Mouse (Mus musculus) spleen, adult 2 months (tissue): Measurements from ENCODE around the gene Mak. TPM values are rescaled to one million over a fixed set of nuclear protein-coding genes. Genes with fewer than 3 reads are reported as not detected.
A peak's percentile ranks its signal among the peaks of the same experiment; 100 is the strongest.
"Not testable (repeated sequence)": the region's sequence is repeated elsewhere in the genome, so short reads cannot be mapped to it uniquely, and the experiment has no call there.

ENCODE experiments used
- DNase-seq, 2 experiments: peaks; one replicate each; pipeline versions ENCODE4 v3.0.0 to v3.0.0-alpha.2; 2012 to 2021; ENCODE audit warnings: low spot score in 2 of 2, low read depth in 1 of 2
- H3K27ac ChIP-seq: fragments of 200-500 bp; 2 replicates; pipeline ENCODE4 v1.5.1; 2012; ENCODE audit warnings: low read length, inconsistent platforms; ENCODE audit not compliant: insufficient read depth
- H3K27me3 ChIP-seq: fragments of 200-500 bp; 2 replicates; pipeline ENCODE4 v1.6.1; 2012; ENCODE audit warnings: mild to moderate bottlenecking, moderate library complexity, low read length, inconsistent platforms; ENCODE audit not compliant: control insufficient read depth, insufficient read depth
- H3K36me3 ChIP-seq: fragments of 200-500 bp; 2 replicates; pipeline ENCODE4 v1.6.1; 2012; ENCODE audit warnings: mild to moderate bottlenecking, low read length, inconsistent platforms; ENCODE audit not compliant: control insufficient read depth, insufficient read depth
- H3K4me1 ChIP-seq: fragments of 200-500 bp; 2 replicates; pipeline ENCODE4 v1.6.1; 2011; ENCODE audit warnings: inconsistent platforms; ENCODE audit not compliant: control insufficient read depth, insufficient read depth, insufficient read length
- H3K4me3 ChIP-seq: fragments of 200-500 bp; 2 replicates; pipeline ENCODE4 v1.5.1; 2011; ENCODE audit warnings: mild to moderate bottlenecking, inconsistent platforms; ENCODE audit not compliant: insufficient read depth, insufficient read length; ENCODE audit errors: extremely low read depth
- CTCF ChIP-seq: fragments of 200-500 bp; IDR thresholded peaks from 2 replicates; pipeline ENCODE4 v1.5.1; 2011; ENCODE audit warnings: mild to moderate bottlenecking, inconsistent platforms; ENCODE audit not compliant: insufficient read depth, insufficient read length, insufficient replicate concordance; ENCODE audit errors: extremely low read depth
- POLR2A ChIP-seq: fragments of 200-500 bp; IDR thresholded peaks from 2 replicates; pipeline ENCODE4 v1.6.1; 2011; ENCODE audit warnings: low read depth, low read length, inconsistent platforms
- WGBS: fragments of 180-500 bp; shearing (Covaris S2); methylation state at CpG from one replicate; pipeline ENCODE4 v1.1.7; 2018; 5-methylcytosine and 5-hydroxymethylcytosine counted together
- polyA plus RNA-seq: library from polyadenylated mRNA; depleted of rRNA; stranded (reverse); fragments of >200 nt; gene quantifications from 2 replicates; pipeline ENCODE4 v1.2.3, GENCODE M21; 2012

Mak gene
- polyA plus RNA-seq, 1 experiment = not detected

DNA sequence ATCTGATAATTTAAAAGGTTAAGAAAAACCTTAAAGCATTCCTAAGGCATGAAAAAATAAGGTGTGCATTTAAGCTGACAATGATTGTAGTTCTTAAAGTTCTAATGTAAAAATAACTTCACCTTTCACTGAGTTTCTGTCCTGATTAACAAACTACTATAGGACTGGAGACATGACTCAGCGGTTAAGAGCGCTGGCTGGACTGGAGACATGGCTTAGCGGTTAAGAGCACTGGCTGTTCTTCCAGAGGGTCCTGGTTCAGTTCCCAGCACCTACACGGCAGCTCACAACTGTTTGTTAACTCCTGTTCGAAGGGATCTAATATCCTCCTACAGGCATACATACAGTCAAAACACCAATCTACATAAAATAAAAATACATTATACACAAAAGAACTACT, 77.5 kb downstream of the Mak start:
- Histone ChIP-seq H3K4me1 (no peaks in the 10 kb centered on the region; the same call in 1 of the 2 replicates), H3K27me3 (no peaks in the 10 kb centered on the region), H3K36me3 (peaks cover 12% of the 10 kb centered on the region), H3K4me3 (no peak overlapping the region), H3K27ac (no peak overlapping the region)
- TF ChIP-seq POLR2A (no peak), CTCF (no peak)
- WGBS = 81% methylated on average over 5 of the region's 5 CpGs
- no peak for DNase-seq

DNA sequence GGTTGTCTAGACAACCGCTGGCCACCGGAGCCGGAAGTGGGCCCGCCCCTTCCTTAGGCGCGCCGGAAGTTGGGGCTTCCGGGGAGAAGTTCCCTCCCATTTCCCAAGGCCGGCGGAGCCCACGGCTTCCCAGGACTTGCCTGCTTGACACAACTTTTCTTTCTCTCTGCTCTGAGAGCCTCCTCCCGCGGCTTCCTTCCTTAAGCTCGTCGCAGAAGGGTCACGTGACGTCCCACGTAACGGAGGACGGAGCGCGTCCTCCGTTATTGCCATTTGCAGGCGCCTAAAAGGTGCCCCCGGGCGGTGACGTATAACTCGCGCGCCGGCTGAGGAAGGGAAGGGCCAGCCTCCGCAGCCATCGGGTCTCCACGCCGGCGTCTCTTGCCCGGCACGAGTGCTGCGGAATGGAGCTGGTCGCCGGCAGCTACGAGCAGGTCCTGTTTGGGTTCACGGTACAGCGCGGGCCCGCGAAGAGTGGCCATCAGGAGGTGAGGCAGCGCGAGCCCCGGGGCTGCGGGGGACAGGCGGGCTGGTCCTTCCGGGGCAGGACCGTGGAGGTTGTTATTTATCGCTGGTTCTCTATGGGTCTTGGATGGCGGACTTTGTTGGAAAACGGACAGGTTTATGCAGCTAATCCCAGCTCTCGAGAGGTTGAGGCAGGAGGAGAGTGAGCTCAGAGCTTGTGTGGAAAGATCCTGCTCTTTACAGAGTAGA, 78.4 kb downstream of the Mak start, which contains the start of gene Pak1ip1:
TSS of gene Pak1ip1 (plus strand) at position 98 of the 714 bp plus-strand sequence.
- under 1% methylated on average over 58 of the region's 58 CpGs for WGBS
- peak; percentile 13; the same call in 1 of the 2 replicates for TF ChIP-seq POLR2A
- TF ChIP-seq CTCF = no peak
- peak; percentile 88 to 90 for DNase-seq
- Histone ChIP-seq H3K27me3 (no peaks in the 10 kb centered on the region), H3K4me1 (no peaks in the 10 kb centered on the region; the same call in 1 of the 2 replicates), H3K4me3 (peak within 1 kb of the TSS; percentile 92), H3K27ac (peak within 1 kb of the TSS; percentile 99), H3K36me3 (peaks cover 11% of the 10 kb centered on the region)

DNA sequence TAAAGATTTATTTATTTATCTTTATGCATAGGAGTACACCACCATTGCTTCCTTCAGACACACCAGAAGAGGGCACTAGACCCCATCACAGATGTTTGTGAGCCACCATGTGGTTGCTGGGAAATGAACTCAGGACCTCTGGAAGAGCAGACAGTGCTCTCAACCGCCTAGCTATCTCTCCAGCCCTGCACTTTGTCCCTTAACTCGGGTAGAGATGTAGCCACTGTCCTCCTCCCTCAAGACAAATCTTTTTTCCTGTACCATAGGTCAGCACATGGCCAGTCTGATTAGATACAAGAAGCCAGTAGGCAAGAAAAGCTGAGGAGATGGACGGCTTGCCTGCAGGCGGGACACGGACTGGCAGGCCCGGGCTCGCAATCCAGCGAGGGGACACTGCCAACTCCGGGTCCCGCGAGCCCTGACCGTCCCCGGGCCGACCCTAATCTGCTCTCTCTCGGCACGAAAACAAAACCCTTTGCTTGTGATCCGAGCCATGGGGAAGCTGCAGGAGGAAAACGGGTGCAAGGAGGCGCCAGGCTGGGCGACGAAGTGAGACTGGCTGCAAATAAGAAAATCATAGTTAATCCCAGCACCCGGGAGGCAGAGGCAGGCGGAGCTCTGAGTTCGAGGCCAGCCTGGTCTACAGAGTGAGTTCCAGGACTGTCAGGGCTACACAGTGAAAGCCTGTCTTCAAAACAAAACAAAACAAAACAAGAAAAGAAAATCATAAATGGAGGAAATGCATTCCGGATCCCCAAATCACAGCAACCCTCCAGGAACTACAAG, 79.2 kb downstream of the Mak start:
- H3K36me3 ChIP-seq = peaks cover 6% of the 10 kb centered on the region
- H3K27ac ChIP-seq = peak overlapping the region; percentile 99
- peak overlapping the region; percentile 92 for H3K4me3 ChIP-seq
- no peaks in the 10 kb centered on the region; the same call in 1 of the 2 replicates for H3K4me1 ChIP-seq
- TF ChIP-seq POLR2A (no peak; the same call in 1 of the 2 replicates), CTCF (no peak)
- under 1% methylated on average over 25 of the region's 25 CpGs for WGBS
- no peak for DNase-seq
- no peaks in the 10 kb centered on the region for H3K27me3 ChIP-seq

GRCm38 (mm10) chr13:40998537-40998936, 81.0 kb downstream of the Mak start:
- not testable (repeated sequence) for H3K4me1 ChIP-seq, H3K27ac ChIP-seq, H3K4me3 ChIP-seq, H3K27me3 ChIP-seq, DNase-seq, H3K36me3 ChIP-seq
- 85% methylated on average over 5 of the region's 5 CpGs for WGBS

GRCm38 (mm10) chr13:40994487-40995263, 84.8 kb downstream of the Mak start:
- Histone ChIP-seq H3K36me3 (no peaks in the 10 kb centered on the region), H3K27ac (no peak overlapping the region), H3K4me3 (no peak overlapping the region), H3K4me1 (no peaks in the 10 kb centered on the region), H3K27me3 (no peaks in the 10 kb centered on the region)
- TF ChIP-seq CTCF (no peak), POLR2A (no peak)
- WGBS = 38% methylated on average over 8 of the region's 8 CpGs
- DNase-seq = no peak

- Histone ChIP-seq H3K4me3 (no peak overlapping the region), H3K36me3 (no peaks in the 10 kb centered on the region), H3K27me3 (no peaks in the 10 kb centered on the region), H3K4me1 (no peaks in the 10 kb centered on the region), H3K27ac (no peak overlapping the region)
- TF ChIP-seq POLR2A (no peak), CTCF (no peak)
- 80% methylated on average over 2 of the region's 2 CpGs for WGBS
- DNase-seq = no peak
Measured at GRCm38 (mm10) chr13:40988418-40988817, 91.1 kb downstream of the Mak start.

DNA sequence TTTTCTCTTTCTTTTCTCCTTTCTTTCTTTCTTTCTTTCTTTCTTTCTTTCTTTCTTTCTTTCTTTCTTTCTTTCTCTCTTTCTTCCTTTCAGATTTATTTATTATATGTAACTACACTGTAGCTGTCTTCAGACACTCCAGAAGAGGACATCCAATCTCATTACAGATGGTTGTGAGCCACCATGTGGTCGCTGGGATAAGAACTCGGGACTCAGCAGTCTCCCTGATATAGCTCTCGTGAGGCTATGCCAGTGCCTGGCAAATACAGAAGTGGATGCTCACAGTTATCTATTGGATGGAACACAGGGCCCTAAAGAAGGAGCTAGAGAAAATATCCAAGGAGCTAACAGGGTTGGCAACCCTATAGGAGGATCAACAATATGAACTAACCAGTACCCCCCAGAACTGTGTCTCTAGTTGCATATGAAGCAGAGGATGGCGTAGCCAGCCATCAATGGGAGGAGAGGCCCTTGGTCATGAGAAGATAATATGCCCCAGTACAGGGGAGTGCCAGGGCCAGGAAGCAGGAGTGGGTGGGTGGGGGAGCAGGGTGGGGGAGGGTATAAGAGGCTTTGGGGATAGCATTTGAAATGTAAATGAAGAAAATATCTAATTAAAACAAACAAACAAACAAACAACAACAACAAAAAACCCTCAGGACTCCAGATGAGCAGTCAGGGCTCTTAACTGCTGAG, 91.8 kb downstream of the Mak start:
- H3K36me3 ChIP-seq, H3K4me3 ChIP-seq, H3K4me1 ChIP-seq, H3K27ac ChIP-seq, DNase-seq, H3K27me3 ChIP-seq: not testable (repeated sequence)
- WGBS = 80% methylated on average over 4 of the region's 4 CpGs
